Mouse (Mus musculus) thymus, postnatal 0 days (tissue): ENCODE measurements around the gene Smyd2. TPM values are rescaled to one million over a fixed set of nuclear protein-coding genes. Genes with fewer than 3 reads are reported as not detected.
A peak's percentile ranks its signal among the peaks of the same experiment; 100 is the strongest.

Experiments used
- DNase-seq: peaks from one replicate; pipeline ENCODE4 v3.0.0-alpha.2; 2015; ENCODE audit warnings: low spot score
- polyA plus RNA-seq: library from polyadenylated mRNA; unstranded; fragments of >200 nt; fragmentation: Nextera tagmentation; extraction: Ambion mirVana; gene quantifications from 2 replicates; pipeline ENCODE4 v1.2.1, GENCODE M21; 2015

The Smyd2 gene
- polyA plus RNA-seq, 1 experiment from 2014 or later = 64.9 TPM

DNA sequence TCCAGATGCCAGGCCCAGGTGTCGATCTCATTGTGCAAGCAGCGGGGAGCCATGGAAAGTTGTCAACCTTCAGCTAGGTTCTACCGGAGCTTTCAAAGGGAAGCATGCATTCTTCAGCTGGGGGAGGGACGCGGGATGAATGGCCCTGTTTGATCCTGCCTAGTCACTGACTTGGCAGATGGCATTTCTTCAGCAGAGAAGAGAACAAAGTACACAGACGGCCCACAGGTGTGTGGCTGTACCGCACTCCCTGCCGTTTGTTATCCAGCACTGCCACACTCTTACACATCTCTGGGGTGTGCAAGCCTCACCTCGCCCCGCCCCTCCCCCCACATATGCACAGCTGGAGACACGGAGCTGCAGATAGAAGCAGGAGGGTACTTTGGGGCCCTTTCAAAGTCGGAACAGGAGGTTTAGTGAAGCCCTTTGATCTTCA is 91.3 kb downstream of the Smyd2 start:
- peak; percentile 97 for DNase-seq

Other genes starting within 250 kb of the Smyd2 start
- gene Cenpf, start 234.3 kb downstream of the Smyd2 start, polyA plus RNA-seq = 77.8 and 101 TPM in 2 replicates
- gene Ptpn14, start 194.1 kb downstream of the Smyd2 start, polyA plus RNA-seq = 11.8 and 12.3 TPM in 2 replicates
- gene Prox1, start 248.4 kb upstream of the Smyd2 start, polyA plus RNA-seq = 0.12 TPM in 2 replicates